Mouse (Mus musculus) heart, embryonic 11.5 days (tissue): ENCODE measurements around the gene Rd3. TPM values are rescaled to one million over a fixed set of nuclear protein-coding genes. Genes with fewer than 3 reads are reported as not detected.

Experiments used
- ATAC-seq: fragments of 200-750 bp; cut with Nextera tagmentation; replicated peaks from 2 replicates; pipeline ENCODE4 v1.8.0; 2017; ENCODE audit warnings: moderate library complexity; ENCODE audit not compliant: insufficient number of reproducible peaks, low FRiP score, low TSS enrichment
- H3K27ac ChIP-seq: fragments of 300-500 bp; sonication (generic); 2 replicates; pipeline ENCODE4 v1.5.1; 2014; ENCODE audit warnings: mild to moderate bottlenecking, low read depth, low read length
- H3K27me3 ChIP-seq: fragments of 300-500 bp; sonication (generic); 2 replicates; pipeline ENCODE4 v1.6.1; 2014; ENCODE audit warnings: mild to moderate bottlenecking, low read length, mixed read lengths; ENCODE audit not compliant: control insufficient read depth, insufficient read depth
- H3K36me3 ChIP-seq: fragments of 300-500 bp; sonication (generic); 2 replicates; pipeline ENCODE4 v1.6.1; 2014; ENCODE audit warnings: mild to moderate bottlenecking, low read length, moderate library complexity, mixed read lengths; ENCODE audit not compliant: control insufficient read depth, insufficient read depth
- H3K4me1 ChIP-seq: fragments of 300-500 bp; sonication (generic); 2 replicates; pipeline ENCODE4 v1.6.1; 2014; ENCODE audit warnings: low read length; ENCODE audit not compliant: control insufficient read depth, insufficient read depth
- H3K4me2 ChIP-seq: fragments of 300-500 bp; sonication (generic); 2 replicates; pipeline ENCODE4 v1.6.1; 2014; ENCODE audit warnings: mild to moderate bottlenecking, moderate library complexity
- H3K4me3 ChIP-seq: fragments of 300-500 bp; sonication (generic); 2 replicates; pipeline ENCODE4 v1.5.1; 2014; ENCODE audit warnings: low read depth, low read length
- H3K9ac ChIP-seq: fragments of 300-500 bp; sonication (generic); 2 replicates; pipeline ENCODE4 v1.6.1; 2014; ENCODE audit warnings: mild to moderate bottlenecking, low read depth, low read length, moderate library complexity
- H3K9me3 ChIP-seq: fragments of 300-500 bp; sonication (generic); replicated peaks from 2 replicates; pipeline ENCODE4 v1.6.1; 2016; ENCODE audit warnings: low read length; ENCODE audit not compliant: control insufficient read depth
- WGBS: fragments of 180-500 bp; shearing (Covaris S2); extraction: QIAGEN DNeasy Blood & Tissue Kit; methylation state at CpG from one replicate; pipeline ENCODE4 v1.1.7; 2014; ENCODE audit not compliant: insufficient replicate concordance; 5-methylcytosine and 5-hydroxymethylcytosine counted together
- polyA plus RNA-seq: library from polyadenylated mRNA; unstranded; fragments of >200 nt; fragmentation: Nextera tagmentation; extraction: Ambion mirVana; gene quantifications from 2 replicates; pipeline ENCODE4 v1.2.1, GENCODE M21; 2014

Gene Rd3
- polyA plus RNA-seq, result 1.0 and 1.3 TPM in 2 replicates

GRCm38 (mm10) chr1:191977187-191977586 is at the start of gene Rd3:
Gene Rd3 (plus strand): TSS chr1:191977370.
- Histone ChIP-seq H3K9ac (no peak within 1 kb of the TSS), H3K9me3 (no peaks in the 10 kb centered on the region), H3K4me1 (peaks cover 34% of the 10 kb centered on the region), H3K27me3 (0 out of 2 replicates have a peak, but pooled peaks cover 3% of the 10 kb centered on the region), H3K36me3 (no peaks in the 10 kb centered on the region), H3K4me2 (no peak within 1 kb of the TSS; the same call in 1 of the 2 replicates), H3K4me3 (no peak within 1 kb of the TSS), H3K27ac (no peak within 1 kb of the TSS)
- no peak for ATAC-seq
- WGBS, result 54% methylated on average over 5 of the region's 5 CpGs

GRCm38 (mm10) chr1:191928345-191928744 is 48.8 kb upstream of the Rd3 start:
- H3K9me3 ChIP-seq, result no peaks in the 10 kb centered on the region
- no peaks in the 10 kb centered on the region for H3K4me1 ChIP-seq
- H3K9ac ChIP-seq, result no peak overlapping the region
- H3K36me3 ChIP-seq, result no peaks in the 10 kb centered on the region
- 71% methylated on average over 7 of the region's 7 CpGs for WGBS
- no peaks in the 10 kb centered on the region for H3K27me3 ChIP-seq
- no peak overlapping the region for H3K27ac ChIP-seq
- ATAC-seq, result no peak
- no peak overlapping the region for H3K4me2 ChIP-seq
- H3K4me3 ChIP-seq, result no peak overlapping the region

GRCm38 (mm10) chr1:191929065-191929464 is 48.1 kb upstream of the Rd3 start:
- H3K36me3 ChIP-seq, result no peaks in the 10 kb centered on the region
- H3K4me1 ChIP-seq, result no peaks in the 10 kb centered on the region
- H3K27ac ChIP-seq, result no peak overlapping the region
- no peaks in the 10 kb centered on the region for H3K27me3 ChIP-seq
- no peak for ATAC-seq
- H3K9ac ChIP-seq, result no peak overlapping the region
- no peak overlapping the region for H3K4me2 ChIP-seq
- WGBS, result 53% methylated on average over 8 of the region's 8 CpGs
- no peak overlapping the region for H3K4me3 ChIP-seq
- H3K9me3 ChIP-seq, result no peaks in the 10 kb centered on the region

- Histone ChIP-seq H3K4me2 (no peak overlapping the region), H3K36me3 (no peaks in the 10 kb centered on the region), H3K4me3 (no peak overlapping the region), H3K9me3 (no peaks in the 10 kb centered on the region), H3K4me1 (no peaks in the 10 kb centered on the region), H3K27me3 (no peaks in the 10 kb centered on the region), H3K27ac (no peak overlapping the region), H3K9ac (no peak overlapping the region)
- no peak for ATAC-seq
- 60% methylated on average over 12 of the region's 12 CpGs for WGBS
These were observed 47.2 kb upstream of the Rd3 start for GRCm38 (mm10) chr1:191929897-191930524.

GRCm38 (mm10) chr1:191930525-191931105 is 46.6 kb upstream of the Rd3 start:
- H3K4me1 ChIP-seq, result no peaks in the 10 kb centered on the region
- H3K4me2 ChIP-seq, result no peak overlapping the region
- H3K27ac ChIP-seq, result no peak overlapping the region
- WGBS, result 76% methylated on average over 3 of the region's 3 CpGs
- no peak overlapping the region for H3K9ac ChIP-seq
- no peak overlapping the region for H3K4me3 ChIP-seq
- H3K27me3 ChIP-seq, result no peaks in the 10 kb centered on the region
- no peaks in the 10 kb centered on the region for H3K36me3 ChIP-seq
- ATAC-seq, result no peak
- H3K9me3 ChIP-seq, result no peaks in the 10 kb centered on the region

GRCm38 (mm10) chr1:191932286-191932985 is 44.7 kb upstream of the Rd3 start:
- Histone ChIP-seq H3K36me3 (no peaks in the 10 kb centered on the region), H3K4me1 (no peaks in the 10 kb centered on the region), H3K9me3 (no peaks in the 10 kb centered on the region), H3K4me2 (no peak overlapping the region), H3K9ac (no peak overlapping the region), H3K27me3 (no peaks in the 10 kb centered on the region), H3K27ac (no peak overlapping the region), H3K4me3 (no peak overlapping the region)
- 55% methylated on average over 8 of the region's 8 CpGs for WGBS
- no peak for ATAC-seq

- Histone ChIP-seq H3K9me3 (no peaks in the 10 kb centered on the region), H3K36me3 (no peaks in the 10 kb centered on the region), H3K27me3 (no peaks in the 10 kb centered on the region), H3K4me3 (no peak overlapping the region), H3K27ac (no peak overlapping the region), H3K9ac (no peak overlapping the region), H3K4me1 (no peaks in the 10 kb centered on the region), H3K4me2 (no peak overlapping the region)
- no peak for ATAC-seq
- WGBS, result 62% methylated on average over 4 of the region's 4 CpGs
These were observed 44.1 kb upstream of the Rd3 start for GRCm38 (mm10) chr1:191932986-191933632.

GRCm38 (mm10) chr1:191943638-191944037 is 33.5 kb upstream of the Rd3 start:
- Histone ChIP-seq H3K9me3 (no peaks in the 10 kb centered on the region), H3K4me2 (no peak overlapping the region), H3K27ac (no peak overlapping the region), H3K27me3 (no peaks in the 10 kb centered on the region), H3K9ac (no peak overlapping the region), H3K36me3 (no peaks in the 10 kb centered on the region), H3K4me3 (no peak overlapping the region), H3K4me1 (peaks cover 3% of the 10 kb centered on the region; the same call in 1 of the 2 replicates)
- 56% methylated on average over 6 of the region's 6 CpGs for WGBS
- no peak for ATAC-seq
